Mouse (Mus musculus) ZHBTc4 (cell line): Measurements from ENCODE around the gene 3425401B19Rik.
A peak's percentile ranks its signal among the peaks of the same experiment; 100 is the strongest.

Experiments used
- DNase-seq: peaks from one replicate; pipeline ENCODE4 v3.0.0-alpha.2; 2011; ENCODE audit warnings: low read depth, low spot score

The 3425401B19Rik gene

GRCm38 (mm10) chr14:32685124-32685826 is at the start of gene 3425401B19Rik:
Gene 3425401B19Rik, minus strand, starts transcription at chr14:32685293.
- no peak for DNase-seq

- no peak for DNase-seq
These were observed 47.9 kb upstream of the 3425401B19Rik start for GRCm38 (mm10) chr14:32732961-32733360.

GRCm38 (mm10) chr14:32726864-32727263 is 41.8 kb upstream of the 3425401B19Rik start:
- no peak for DNase-seq

- DNase-seq = no peak
These were observed 36.4 kb upstream of the 3425401B19Rik start for GRCm38 (mm10) chr14:32721461-32721860.

GRCm38 (mm10) chr14:32716763-32717439 is 31.8 kb upstream of the 3425401B19Rik start:
- DNase-seq = no peak

- no peak for DNase-seq
These were observed 30.4 kb upstream of the 3425401B19Rik start for GRCm38 (mm10) chr14:32715489-32715888.

- no peak for DNase-seq
These were observed 30.0 kb upstream of the 3425401B19Rik start for GRCm38 (mm10) chr14:32715076-32715475.

- no peak for DNase-seq
These were observed 24.8 kb upstream of the 3425401B19Rik start for GRCm38 (mm10) chr14:32709861-32710260.

GRCm38 (mm10) chr14:32708756-32709155 is 23.7 kb upstream of the 3425401B19Rik start:
- no peak for DNase-seq

GRCm38 (mm10) chr14:32707938-32708337 is 22.8 kb upstream of the 3425401B19Rik start:
- peak; percentile 43 for DNase-seq

- no peak for DNase-seq
These were observed 15.9 kb upstream of the 3425401B19Rik start for GRCm38 (mm10) chr14:32700972-32701371.

GRCm38 (mm10) chr14:32698556-32698955 is 13.5 kb upstream of the 3425401B19Rik start:
- DNase-seq = no peak

GRCm38 (mm10) chr14:32697774-32698173 is 12.7 kb upstream of the 3425401B19Rik start:
- no peak for DNase-seq

GRCm38 (mm10) chr14:32696344-32696743 is 11.3 kb upstream of the 3425401B19Rik start:
- DNase-seq = no peak

GRCm38 (mm10) chr14:32695906-32696305 is 10.8 kb upstream of the 3425401B19Rik start:
- DNase-seq = no peak

- DNase-seq = no peak
These were observed 373 bp downstream of the 3425401B19Rik start for GRCm38 (mm10) chr14:32684735-32685105.

- DNase-seq = no peak
These were observed 935 bp downstream of the 3425401B19Rik start for GRCm38 (mm10) chr14:32683982-32684734.

GRCm38 (mm10) chr14:32683251-32683838 is 1.7 kb downstream of the 3425401B19Rik start:
- no peak for DNase-seq

GRCm38 (mm10) chr14:32682536-32682935 is 2.6 kb downstream of the 3425401B19Rik start:
- peak; percentile 14 for DNase-seq

- DNase-seq = no peak
These were observed 3.5 kb downstream of the 3425401B19Rik start for GRCm38 (mm10) chr14:32681603-32682002.

- DNase-seq = no peak
These were observed 6.5 kb downstream of the 3425401B19Rik start for GRCm38 (mm10) chr14:32678565-32678964.

GRCm38 (mm10) chr14:32673178-32673577 is 11.9 kb downstream of the 3425401B19Rik start:
- no peak for DNase-seq
